Mouse (Mus musculus): ENCODE data around the gene Cnnm2. TPM values are rescaled to one million over a fixed set of nuclear protein-coding genes. Genes with fewer than 3 reads are reported as not detected.
"Not testable (repeated sequence)": the region's sequence is repeated elsewhere in the genome, so short reads cannot be mapped to it uniquely, and the experiment has no call there.

Cnnm2 gene
- total and polyA plus RNA-seq, 2 experiments: 4.4 to 6.3 TPM

DNA sequence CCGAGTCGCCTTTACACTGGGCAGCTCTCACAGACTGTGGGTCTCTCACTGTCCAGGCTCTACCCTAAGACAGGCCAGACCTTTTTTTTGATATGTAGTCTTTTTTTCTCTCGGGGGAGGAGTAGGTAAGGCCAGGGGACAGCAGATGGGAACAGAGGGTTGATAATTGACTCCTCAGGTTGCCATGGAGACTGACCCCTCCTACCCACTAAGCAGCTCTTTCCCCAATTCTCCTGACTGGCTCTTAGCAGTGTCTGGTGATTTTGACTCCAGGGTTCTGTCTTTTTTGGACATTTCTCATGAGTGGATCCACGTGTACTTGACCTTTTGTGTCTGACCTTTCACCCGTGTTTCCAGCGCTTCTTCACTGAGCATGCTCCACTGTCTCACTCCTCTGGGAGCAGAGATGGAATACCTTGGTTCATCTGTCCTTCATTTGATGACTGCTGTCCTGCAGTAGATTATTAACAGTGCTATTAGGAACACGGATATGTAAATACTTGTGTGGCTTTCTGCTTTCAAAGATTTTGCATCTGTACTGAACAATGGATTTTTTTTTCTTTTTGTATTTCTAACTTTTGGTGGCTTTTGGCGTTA is 34.2 kb upstream of the Cnnm2 start:
- DNase-seq (ENCODE audit: extremely low read depth, low read depth, low spot score): peak; percentile 99
- peak overlapping the region; percentile 87 for H3K27ac ChIP-seq (replicated peaks; ENCODE audit: insufficient read depth, low read depth, low read length)
- WGBS: 38% methylated on average over 8 of the region's 8 CpGs

DNA sequence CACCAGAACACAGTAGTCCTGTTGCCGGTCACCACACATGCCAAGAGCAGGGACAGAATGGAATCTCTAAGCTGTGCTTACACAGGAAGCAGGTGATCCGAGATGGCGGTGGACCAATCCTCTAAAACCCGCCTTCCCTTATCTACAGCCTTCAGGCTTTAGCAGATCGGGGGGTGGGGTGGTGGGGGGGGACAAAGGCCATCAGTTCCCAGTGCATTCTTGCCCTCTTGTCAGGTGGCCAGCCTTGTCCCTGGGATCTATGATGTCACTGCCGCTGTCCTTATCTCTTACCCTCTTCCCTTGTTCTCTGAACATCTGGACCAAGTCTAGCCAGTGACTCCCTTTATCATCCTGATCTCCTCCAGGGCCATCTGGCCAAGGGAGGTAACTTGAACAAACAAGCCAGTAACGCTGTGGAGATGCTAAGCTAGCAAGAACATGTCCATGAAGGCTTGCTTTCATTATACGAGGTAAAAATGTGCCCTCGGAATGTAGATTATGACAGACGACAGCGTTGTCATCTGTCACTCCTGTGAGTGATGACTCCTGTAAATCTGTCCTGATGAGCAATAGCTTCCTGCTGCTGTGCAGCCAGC is 33.4 kb upstream of the Cnnm2 start:
- TF ChIP-seq CTCF (IDR thresholded peaks at IDR 0.05; ENCODE audit: low read depth, low read length) (no peak), POLR2A (IDR thresholded peaks at IDR 0.05; ENCODE audit: extremely low read depth, insufficient read depth, low read length) (no peak)
- H3K27me3 ChIP-seq (ENCODE audit: control insufficient read depth, insufficient read depth, low read length): no peaks in the 10 kb centered on the region
- no peaks in the 10 kb centered on the region for H3K79me2 ChIP-seq (ENCODE audit: control insufficient read depth, insufficient read depth, low read length)
- H3K4me3 ChIP-seq (ENCODE audit: insufficient read depth, low read depth, low read length): no peak overlapping the region
- H3K9ac ChIP-seq (ENCODE audit: low read depth, low read length): peak overlapping the region; percentile 49; the same call in 1 of the 2 replicates
- peak; percentile 97 for DNase-seq (ENCODE audit: extremely low read depth, low read depth, low spot score)
- peak overlapping the region; percentile 87 for H3K27ac ChIP-seq (replicated peaks; ENCODE audit: insufficient read depth, low read depth, low read length)
- WGBS: 28% methylated on average over 11 of the region's 11 CpGs
- peaks cover 9% of the 10 kb centered on the region for H3K4me1 ChIP-seq (ENCODE audit: control insufficient read depth, insufficient read depth, low read length)
- H3K36me3 ChIP-seq (ENCODE audit: control insufficient read depth, insufficient read depth, low read length): peaks cover 17% of the 10 kb centered on the region

More for the DNA sequence above, 34.2 kb upstream of the Cnnm2 start:
- Histone ChIP-seq H3K27me3 (ENCODE audit: control insufficient read depth, insufficient read depth, low read length) (no peaks in the 10 kb centered on the region), H3K9ac (ENCODE audit: low read depth, low read length) (peak overlapping the region; percentile 49; the same call in 1 of the 2 replicates), H3K36me3 (ENCODE audit: control insufficient read depth, insufficient read depth, low read length) (peaks cover 21% of the 10 kb centered on the region), H3K4me3 (ENCODE audit: insufficient read depth, low read depth, low read length) (no peak overlapping the region), H3K4me1 (ENCODE audit: control insufficient read depth, insufficient read depth, low read length) (peaks cover 9% of the 10 kb centered on the region), H3K79me2 (ENCODE audit: control insufficient read depth, insufficient read depth, low read length) (no peaks in the 10 kb centered on the region)
- TF ChIP-seq POLR2A (IDR thresholded peaks at IDR 0.05; ENCODE audit: extremely low read depth, insufficient read depth, low read length) (no peak), CTCF (IDR thresholded peaks at IDR 0.05; ENCODE audit: low read depth, low read length) (no peak)

- Histone ChIP-seq H3K27me3 (ENCODE audit: control insufficient read depth, insufficient read depth, low read length) (no peaks in the 10 kb centered on the region), H3K4me1 (ENCODE audit: control insufficient read depth, insufficient read depth, low read length) (peaks cover 9% of the 10 kb centered on the region), H3K4me3 (ENCODE audit: insufficient read depth, low read depth, low read length) (no peak overlapping the region), H3K79me2 (ENCODE audit: control insufficient read depth, insufficient read depth, low read length) (no peaks in the 10 kb centered on the region), H3K36me3 (ENCODE audit: control insufficient read depth, insufficient read depth, low read length) (peaks cover 13% of the 10 kb centered on the region), H3K27ac (replicated peaks; ENCODE audit: insufficient read depth, low read depth, low read length) (no peak overlapping the region), H3K9ac (ENCODE audit: low read depth, low read length) (no peak overlapping the region)
- no peak for TF ChIP-seq POLR2A (IDR thresholded peaks at IDR 0.05; ENCODE audit: extremely low read depth, insufficient read depth, low read length)
- no peak for TF ChIP-seq CTCF (IDR thresholded peaks at IDR 0.05; ENCODE audit: low read depth, low read length)
- no peak for DNase-seq (ENCODE audit: extremely low read depth, low read depth, low spot score)
- 91% methylated on average over 3 of the region's 3 CpGs for WGBS
These were observed 32.5 kb upstream of the Cnnm2 start for GRCm38 (mm10) chr19:46728909-46729308.

GRCm38 (mm10) chr19:46731351-46731750 is 30.0 kb upstream of the Cnnm2 start:
- no peak overlapping the region for H3K9ac ChIP-seq (ENCODE audit: low read depth, low read length)
- no peak for DNase-seq (ENCODE audit: extremely low read depth, low read depth, low spot score)
- no peaks in the 10 kb centered on the region for H3K27me3 ChIP-seq (ENCODE audit: control insufficient read depth, insufficient read depth, low read length)
- TF ChIP-seq POLR2A (IDR thresholded peaks at IDR 0.05; ENCODE audit: extremely low read depth, insufficient read depth, low read length): no peak
- H3K4me3 ChIP-seq (ENCODE audit: insufficient read depth, low read depth, low read length): no peak overlapping the region
- H3K79me2 ChIP-seq (ENCODE audit: control insufficient read depth, insufficient read depth, low read length): no peaks in the 10 kb centered on the region
- H3K4me1 ChIP-seq (ENCODE audit: control insufficient read depth, insufficient read depth, low read length): peaks cover 9% of the 10 kb centered on the region
- H3K36me3 ChIP-seq (ENCODE audit: control insufficient read depth, insufficient read depth, low read length): 0 out of 2 replicates have a peak, but pooled peaks cover 2% of the 10 kb centered on the region
- no peak overlapping the region for H3K27ac ChIP-seq (replicated peaks; ENCODE audit: insufficient read depth, low read depth, low read length)
- 66% methylated on average over 10 of the region's 10 CpGs for whole genome bisulfite sequencing

- not testable (repeated sequence) for H3K79me2 ChIP-seq (ENCODE audit: control insufficient read depth, insufficient read depth, low read length); H3K4me3 ChIP-seq (ENCODE audit: insufficient read depth, low read depth, low read length); H3K27ac ChIP-seq (replicated peaks; ENCODE audit: insufficient read depth, low read depth, low read length); H3K27me3 ChIP-seq (ENCODE audit: control insufficient read depth, insufficient read depth, low read length); H3K36me3 ChIP-seq (ENCODE audit: control insufficient read depth, insufficient read depth, low read length); H3K4me1 ChIP-seq (ENCODE audit: control insufficient read depth, insufficient read depth, low read length); H3K9ac ChIP-seq (ENCODE audit: low read depth, low read length); DNase-seq (ENCODE audit: extremely low read depth, low read depth, low spot score)
- over 99% methylated on average over 5 of the region's 5 CpGs for WGBS
- 0 out of 2 replicates have a peak, but pooled peaks have one; percentile 2 for TF ChIP-seq CTCF (IDR thresholded peaks at IDR 0.05; ENCODE audit: low read depth, low read length)
These were observed 28.7 kb upstream of the Cnnm2 start for GRCm38 (mm10) chr19:46732673-46733072.

DNA sequence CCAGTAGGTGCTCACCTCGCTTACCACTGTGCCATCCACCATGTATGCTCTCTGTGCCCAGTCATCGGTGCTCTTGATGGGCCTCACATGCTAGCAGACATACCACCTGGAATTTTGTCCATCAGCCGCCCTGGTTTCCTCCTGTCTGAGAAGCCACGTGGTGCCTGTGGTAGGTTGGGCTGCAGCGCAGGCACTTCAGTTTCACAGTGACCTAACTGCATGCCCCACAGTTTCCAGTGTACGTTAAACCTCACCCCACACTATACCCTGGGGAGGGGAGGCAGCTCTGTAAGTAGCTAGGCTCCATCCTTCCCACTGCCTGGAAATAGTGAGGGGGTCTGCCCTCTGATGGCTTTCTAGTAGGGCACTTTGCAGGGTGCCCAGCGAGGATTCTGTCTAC is 27.8 kb upstream of the Cnnm2 start:
- 95% methylated on average over 7 of the region's 7 CpGs for WGBS
- no peak for DNase-seq (ENCODE audit: extremely low read depth, low read depth, low spot score)
- H3K4me3 ChIP-seq (ENCODE audit: insufficient read depth, low read depth, low read length): no peak overlapping the region
- H3K9ac ChIP-seq (ENCODE audit: low read depth, low read length): no peak overlapping the region
- H3K79me2 ChIP-seq (ENCODE audit: control insufficient read depth, insufficient read depth, low read length): no peaks in the 10 kb centered on the region
- no peaks in the 10 kb centered on the region; the same call in 1 of the 2 replicates for H3K4me1 ChIP-seq (ENCODE audit: control insufficient read depth, insufficient read depth, low read length)
- TF ChIP-seq POLR2A (IDR thresholded peaks at IDR 0.05; ENCODE audit: extremely low read depth, insufficient read depth, low read length) (no peak), CTCF (IDR thresholded peaks at IDR 0.05; ENCODE audit: low read depth, low read length) (no peak)
- no peaks in the 10 kb centered on the region for H3K27me3 ChIP-seq (ENCODE audit: control insufficient read depth, insufficient read depth, low read length)
- H3K36me3 ChIP-seq (ENCODE audit: control insufficient read depth, insufficient read depth, low read length): 0 out of 2 replicates have a peak, but pooled peaks cover 2% of the 10 kb centered on the region
- H3K27ac ChIP-seq (replicated peaks; ENCODE audit: insufficient read depth, low read depth, low read length): no peak overlapping the region
